Mouse (Mus musculus) natural killer cell, adult 2 months (primary cell): ENCODE measurements around the gene Sept11.

ENCODE experiments used
- DNase-seq, 2 experiments: peaks; one replicate each; pipeline ENCODE4 v3.0.0; 2022; ENCODE audit warnings: low spot score in 2 of 2

Gene Sept11

GRCm38 (mm10) chr5:93095301-93095700, 2.1 kb downstream of the Sept11 start:
- no peak for DNase-seq

DNA sequence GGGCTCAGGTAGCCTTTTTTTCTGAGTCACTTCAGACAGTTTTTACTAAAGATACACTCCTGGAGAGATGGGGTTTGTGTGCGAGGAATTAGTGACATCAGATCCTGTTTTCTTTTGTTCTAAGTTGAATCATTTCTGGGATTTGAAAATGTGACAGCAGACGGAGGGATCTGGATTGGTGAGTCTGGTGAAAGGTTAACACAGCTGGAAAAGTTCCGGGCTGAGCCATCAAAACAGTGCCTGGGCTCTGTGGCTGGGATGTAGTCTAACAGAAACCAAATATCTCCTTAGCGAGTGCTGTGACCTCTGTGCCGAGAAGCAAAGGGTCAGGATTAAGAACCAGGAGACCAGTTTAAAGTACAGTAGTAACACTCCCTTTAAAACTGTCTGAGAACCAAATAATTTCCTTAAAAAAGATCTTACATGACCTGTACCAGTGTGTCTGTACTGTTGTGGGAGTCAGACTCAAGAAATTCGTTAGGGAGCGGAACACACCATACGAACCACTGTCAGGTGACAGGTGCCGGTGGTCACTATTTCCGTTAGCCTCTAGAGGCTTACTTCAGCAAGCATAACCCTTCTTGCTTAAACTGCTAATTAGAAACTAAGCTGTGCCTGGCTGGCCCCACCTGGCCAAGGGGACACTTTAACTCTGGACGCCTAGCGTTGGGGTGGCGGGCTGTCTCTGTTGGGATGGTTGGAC, 4.1 kb downstream of the Sept11 start:
- DNase-seq = peak; percentile 22 to 47

DNA sequence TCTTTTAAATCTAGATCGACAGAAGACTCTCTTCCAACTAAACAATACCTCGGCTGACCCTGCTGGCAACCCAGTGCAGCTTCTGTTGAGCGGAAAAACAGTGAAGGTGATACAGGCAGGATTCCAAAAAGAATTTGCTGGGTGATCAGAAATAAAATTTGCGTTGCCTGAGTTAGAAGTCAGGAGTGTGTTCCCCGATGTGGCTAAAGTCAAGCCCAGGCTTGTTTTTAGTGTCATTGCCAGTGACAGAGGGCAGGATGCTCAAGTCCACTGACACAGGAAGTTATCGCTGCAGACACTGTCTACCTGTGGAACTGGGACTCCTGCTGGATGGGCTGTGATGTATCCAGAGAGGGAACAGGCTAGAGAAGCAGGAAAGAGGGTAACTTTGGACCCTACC, 5.0 kb downstream of the Sept11 start:
- DNase-seq = no peak

GRCm38 (mm10) chr5:93098811-93099210, 5.6 kb downstream of the Sept11 start:
- no peak for DNase-seq

- DNase-seq = no peak
Observed at GRCm38 (mm10) chr5:93100906-93101305, 7.7 kb downstream of the Sept11 start.

DNA sequence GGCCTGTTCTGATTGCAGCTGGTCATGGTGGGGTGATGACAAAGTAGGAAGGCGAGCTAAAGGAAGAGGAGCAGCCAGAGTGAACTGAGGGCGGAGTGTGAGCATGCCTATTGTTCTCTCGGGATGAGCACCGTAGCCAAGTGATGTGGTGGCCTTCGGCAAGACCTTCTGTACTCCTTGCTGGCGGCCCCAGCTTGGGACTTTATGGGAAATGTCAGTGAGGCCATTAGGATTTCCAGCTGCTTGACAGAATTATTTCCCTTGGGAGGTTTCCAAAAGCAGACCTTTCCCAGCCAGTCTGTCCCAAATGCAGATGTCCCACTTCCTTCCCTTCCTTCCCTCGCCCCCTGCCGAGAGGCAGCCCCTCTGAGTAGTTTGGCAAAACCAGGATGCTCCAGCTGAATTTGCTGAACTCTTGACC, 8.1 kb downstream of the Sept11 start:
- DNase-seq = no peak

GRCm38 (mm10) chr5:93103603-93104002, 10.4 kb downstream of the Sept11 start:
- DNase-seq = no peak

DNA sequence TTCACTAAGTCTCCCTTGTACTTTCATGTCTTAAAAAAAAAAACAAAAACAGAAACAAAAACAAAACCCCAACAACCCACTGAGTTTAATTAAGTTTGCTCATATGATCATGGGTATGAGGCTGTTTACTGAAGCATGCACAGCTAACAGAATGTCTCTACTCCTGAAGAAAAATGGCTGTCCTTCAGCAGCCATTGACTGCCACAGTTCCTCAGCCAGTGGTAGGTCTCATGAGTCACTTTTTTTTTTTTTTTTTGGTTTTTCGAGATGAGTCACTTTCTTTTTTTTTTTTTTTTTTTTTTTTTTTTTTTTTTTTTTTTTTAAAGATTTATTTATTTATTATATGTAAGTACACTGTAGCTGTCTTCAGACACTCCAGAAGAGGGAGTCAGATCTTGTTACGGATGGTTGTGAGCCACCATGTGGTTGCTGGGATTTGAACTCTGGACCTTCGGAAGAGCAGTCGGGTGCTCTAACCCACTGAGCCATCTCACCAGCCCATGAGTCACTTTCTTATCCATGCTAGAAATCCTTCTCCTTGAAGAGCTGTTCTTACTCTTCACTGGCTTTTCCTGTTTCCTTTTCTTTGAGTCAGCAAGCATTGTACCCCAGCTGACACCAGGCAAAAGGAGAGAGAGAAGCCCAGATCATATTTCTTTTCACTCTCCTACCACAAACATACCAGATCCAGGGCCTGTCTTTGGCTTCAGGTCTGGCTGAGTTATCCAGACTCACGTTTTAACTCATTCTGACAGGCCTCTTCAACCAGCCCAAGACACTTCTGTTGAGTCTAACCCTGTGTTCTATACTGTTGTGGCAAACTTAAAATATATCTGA, 12.0 kb downstream of the Sept11 start:
- no peak for DNase-seq

GRCm38 (mm10) chr5:93106048-93106447, 12.8 kb downstream of the Sept11 start:
- no peak for DNase-seq

- no peak for DNase-seq
Observed at GRCm38 (mm10) chr5:93108703-93109102, 15.5 kb downstream of the Sept11 start.

- DNase-seq = peak; percentile 53 to 82
Observed at GRCm38 (mm10) chr5:93109555-93109954, 16.3 kb downstream of the Sept11 start.

- no peak for DNase-seq
Observed at GRCm38 (mm10) chr5:93112290-93112689, 19.1 kb downstream of the Sept11 start.

GRCm38 (mm10) chr5:93113517-93113916, 20.3 kb downstream of the Sept11 start:
- no peak for DNase-seq

GRCm38 (mm10) chr5:93114515-93114914, 21.3 kb downstream of the Sept11 start:
- DNase-seq = no peak

DNA sequence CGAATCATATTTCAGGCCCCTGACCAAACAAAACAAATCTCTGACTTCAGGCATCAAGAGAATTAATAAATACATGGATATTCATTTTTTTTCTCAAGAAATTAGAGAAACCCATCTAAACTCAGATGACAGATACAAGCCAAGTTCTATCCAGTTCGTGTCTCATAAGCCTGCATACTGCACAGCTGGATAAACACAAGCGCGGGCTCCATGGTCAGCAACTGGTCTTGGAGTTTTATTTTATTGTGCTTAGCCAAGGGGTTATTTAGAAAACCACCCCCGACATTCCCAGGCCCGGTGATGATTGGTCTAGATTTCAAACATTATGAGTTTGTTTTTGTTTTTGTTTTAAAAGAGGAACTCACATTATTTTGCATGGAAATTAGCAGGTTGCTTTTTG, 21.8 kb downstream of the Sept11 start:
- no peak for DNase-seq

DNA sequence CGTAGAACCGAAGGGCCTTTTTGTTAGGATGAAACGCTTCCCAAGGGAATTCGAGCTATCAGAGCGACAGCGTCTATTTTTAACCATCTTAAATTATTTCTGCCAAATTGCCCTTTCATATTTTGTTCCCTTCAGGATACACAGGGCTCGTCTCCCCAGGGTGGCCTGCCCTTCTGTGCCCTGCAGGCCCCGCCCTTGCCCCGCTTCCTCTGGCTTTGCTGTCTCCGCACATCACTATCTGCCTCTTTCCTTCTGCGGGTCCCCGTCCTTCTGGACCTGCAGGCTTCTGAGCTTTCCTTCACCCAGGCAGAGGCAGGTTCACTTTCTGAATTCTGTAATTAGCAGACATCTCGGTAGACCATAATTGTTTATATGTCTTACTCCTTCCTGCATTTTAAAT, 22.6 kb downstream of the Sept11 start:
- DNase-seq = no peak

DNA sequence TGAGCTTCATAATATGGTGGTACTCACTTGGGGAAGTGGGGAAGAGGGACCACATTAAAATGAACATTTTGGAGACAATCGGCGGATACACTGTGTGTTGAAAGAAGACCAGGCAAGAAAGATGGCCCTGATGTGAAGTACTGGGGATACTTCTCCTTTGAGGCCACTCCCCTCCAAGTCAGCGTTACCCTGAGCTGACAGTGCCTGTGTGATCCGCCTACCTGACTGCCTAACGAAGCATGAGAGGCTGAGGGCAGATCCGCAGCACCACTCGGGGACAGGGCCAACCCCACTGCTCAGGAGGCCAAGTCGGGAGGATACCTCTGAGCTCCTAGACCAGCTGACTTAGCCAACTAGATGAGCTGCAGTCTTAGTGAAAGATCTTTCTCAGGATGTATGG, 24.4 kb downstream of the Sept11 start:
- peak in 1 of 2 experiments; percentile 24 for DNase-seq

DNA sequence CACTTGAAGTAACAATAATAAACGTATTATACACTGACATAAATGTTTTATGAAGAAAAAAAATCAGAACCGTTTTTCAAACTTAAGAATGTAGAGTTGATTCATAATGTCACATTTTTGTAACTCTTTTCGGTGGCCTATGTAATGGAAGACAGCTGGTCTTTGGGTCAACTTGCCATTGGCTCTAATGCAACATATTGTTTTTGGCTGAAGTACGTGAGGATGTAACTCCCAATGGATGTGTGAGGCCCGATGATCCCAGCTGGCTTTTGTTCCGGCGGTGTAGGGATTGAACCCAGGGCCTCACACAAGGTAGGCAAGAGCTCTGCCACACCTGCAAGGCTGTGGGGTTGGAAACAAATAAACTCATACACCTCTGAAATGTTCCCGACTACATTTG, 28.4 kb downstream of the Sept11 start:
- DNase-seq = no peak

DNA sequence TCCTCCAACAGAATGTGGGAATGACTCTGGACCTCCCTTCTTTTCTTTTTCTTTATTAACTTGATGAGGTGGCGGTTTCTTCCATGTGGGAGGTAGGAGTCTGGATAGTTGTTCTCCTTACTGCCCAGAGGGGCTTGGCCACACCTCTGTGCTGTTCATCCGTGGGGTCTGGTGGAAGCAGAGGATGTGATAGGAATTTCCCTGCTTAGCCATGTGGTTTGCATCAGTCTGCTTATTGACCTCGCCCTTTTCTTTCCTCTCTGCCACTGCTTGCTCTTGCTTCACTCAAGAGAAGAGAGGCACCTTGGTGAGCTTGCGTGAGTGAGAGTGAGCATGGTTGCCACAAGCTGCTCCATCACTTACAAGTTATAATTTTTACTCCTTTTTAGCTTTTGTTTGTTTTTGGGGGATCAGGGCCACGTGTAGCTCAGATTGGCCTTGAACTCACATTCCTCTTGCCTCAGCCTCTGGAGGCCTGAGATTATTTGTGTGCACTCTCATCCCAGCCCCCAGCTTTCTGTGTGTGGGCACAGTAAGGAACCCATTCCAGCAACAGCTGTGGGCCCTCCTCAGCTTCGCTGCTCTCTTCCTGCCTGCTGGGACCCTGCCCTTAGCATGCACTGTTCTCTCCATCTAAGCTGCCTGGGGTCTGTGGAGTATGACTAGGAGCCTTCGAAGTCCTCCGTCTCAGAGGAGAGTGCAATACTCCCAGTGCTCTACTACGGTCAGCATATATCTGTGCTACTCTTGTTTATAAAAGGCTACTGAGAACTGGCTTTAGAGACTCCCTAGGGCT, 31.0 kb downstream of the Sept11 start:
- no peak for DNase-seq

GRCm38 (mm10) chr5:93125325-93125724, 32.1 kb downstream of the Sept11 start:
- no peak for DNase-seq

- no peak for DNase-seq
Observed at GRCm38 (mm10) chr5:93126222-93126929, 33.1 kb downstream of the Sept11 start.
